Mouse (Mus musculus): ENCODE results near the gene Mtnr1b. TPM values are rescaled to one million over a fixed set of nuclear protein-coding genes. Genes with fewer than 3 reads are reported as not detected.

Gene Mtnr1b
- polyA plus RNA-seq (2017; shearing (Covaris generic)): not detected

DNA sequence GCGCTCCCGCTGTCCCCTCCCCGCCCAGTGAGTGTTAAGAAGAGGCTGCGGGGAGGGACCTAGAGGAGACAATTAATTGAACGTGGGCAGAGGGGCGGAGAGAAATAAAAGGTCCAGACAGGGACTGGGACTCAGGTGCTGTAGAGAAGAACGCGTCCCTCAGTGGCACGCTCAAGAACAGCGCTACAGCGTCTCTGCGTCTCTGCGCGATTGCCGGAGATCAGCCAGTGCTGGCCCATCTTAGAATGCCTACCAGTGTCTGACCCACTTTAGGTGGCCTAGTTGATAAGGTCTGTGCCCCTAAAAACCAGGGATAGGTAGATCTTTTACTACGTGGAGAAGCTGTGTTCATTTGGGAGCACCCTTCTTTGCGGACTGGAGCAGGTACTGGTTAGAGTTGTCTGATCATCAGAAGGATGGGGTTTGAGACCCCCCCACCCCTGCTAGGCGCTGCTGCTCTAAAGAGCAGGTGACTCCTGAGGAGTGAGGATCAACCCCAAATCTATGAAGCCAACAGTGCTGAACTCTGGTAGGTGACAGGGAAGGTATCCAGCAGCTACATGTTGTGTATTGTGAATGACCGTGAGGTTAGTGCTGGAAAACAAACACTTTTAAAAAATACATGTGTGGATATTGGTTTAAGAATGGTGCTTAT lies at the start of gene Mtnr1b:
Mtnr1b (minus strand) TSS at position 51 of the 655 bp plus-strand sequence.

Other genes starting within 250 kb of the Mtnr1b start
- 0.09 TPM for gene Deup1, start 246.6 kb downstream of the Mtnr1b start, polyA plus RNA-seq (2017; shearing (Covaris generic))
- 11.4 TPM for gene Slc36a4, start 164.8 kb downstream of the Mtnr1b start, polyA plus RNA-seq (2017; shearing (Covaris generic))

Measured in CD4-positive, CD25-positive, alpha-beta regulatory T cell, adult 9 weeks (primary cell).